Mouse (Mus musculus): ENCODE measurements around the gene Cdk10.
"Not testable (repeated sequence)": the region's sequence is repeated elsewhere in the genome, so short reads cannot be mapped to it uniquely, and the experiment has no call there.

Gene Cdk10

DNA sequence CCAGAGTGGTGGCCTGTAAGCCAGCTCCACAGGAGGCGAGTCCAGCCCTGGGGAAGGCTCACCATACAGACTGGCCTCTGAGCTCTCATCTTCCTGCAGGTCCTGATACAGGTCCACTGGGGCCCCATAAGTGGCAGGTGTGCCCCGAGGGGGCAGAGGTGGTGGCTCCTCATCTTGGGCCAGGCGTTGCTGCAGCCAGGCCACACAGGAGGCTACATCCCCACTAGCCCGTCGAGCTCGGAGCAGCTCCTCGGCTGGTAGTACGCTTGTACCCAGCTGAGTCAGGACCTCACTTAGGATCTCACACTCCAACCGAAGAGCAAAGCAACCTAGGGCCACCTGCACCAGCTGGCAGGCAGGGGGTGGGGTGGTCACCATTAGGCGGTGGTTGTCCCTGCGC, 9.1 kb downstream of the Cdk10 start:
- no peak for DNase-seq

GRCm38 (mm10) chr8:123234918-123235519, 10.4 kb downstream of the Cdk10 start:
- DNase-seq, result peak; percentile 90

DNA sequence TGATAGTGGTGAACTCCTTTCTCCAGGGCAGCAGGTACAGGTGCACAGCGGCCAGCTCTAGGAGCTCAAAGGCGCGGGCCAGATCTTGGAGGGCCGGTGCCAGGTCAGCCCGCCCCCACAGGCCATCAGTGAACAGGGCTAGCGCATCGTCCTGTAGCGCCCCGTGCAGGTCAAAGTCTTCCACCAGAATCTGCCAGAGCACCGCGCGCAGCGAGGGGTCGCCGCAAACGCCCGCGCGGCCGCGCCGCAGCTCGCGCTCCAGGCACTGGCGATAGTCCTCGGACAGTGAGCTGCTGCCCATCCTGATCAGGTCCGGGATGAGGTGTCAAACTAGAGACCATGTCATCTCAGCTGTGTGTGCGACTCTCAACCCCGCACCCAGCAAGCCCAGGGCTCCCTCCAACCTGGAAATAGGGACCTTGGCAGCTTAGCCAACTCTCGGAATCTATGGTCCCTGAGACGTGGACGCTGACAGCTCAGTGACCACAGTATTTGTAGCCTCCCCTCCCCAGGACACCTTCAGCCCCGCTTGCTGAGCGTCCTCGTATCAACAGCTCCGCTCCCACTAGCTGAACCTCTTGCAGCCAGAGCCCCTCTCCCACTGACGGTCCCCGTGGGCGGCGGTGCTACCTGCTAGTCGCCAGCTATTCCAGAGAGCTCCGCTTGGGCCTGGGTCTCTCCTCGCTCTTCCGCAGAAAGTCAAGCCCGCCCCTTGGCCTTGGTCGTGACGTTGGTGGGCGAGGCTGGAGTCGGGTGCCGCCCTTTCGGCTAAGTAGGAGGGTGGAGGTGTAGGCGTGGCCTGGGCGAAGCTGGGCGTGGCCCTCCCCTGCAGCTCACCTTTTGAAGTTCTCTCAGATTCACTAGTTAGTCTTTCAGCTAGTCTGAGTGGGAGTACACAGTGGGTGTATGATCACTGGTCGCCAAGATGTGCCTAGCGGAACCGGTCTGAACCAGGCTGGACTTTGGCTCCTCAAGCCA, 11.2 kb downstream of the Cdk10 start, which contains the start of gene Spata2l:
Spata2l (minus strand) TSS at position 714 of the 978 bp plus-strand sequence.
- DNase-seq, result peak; percentile 92

DNA sequence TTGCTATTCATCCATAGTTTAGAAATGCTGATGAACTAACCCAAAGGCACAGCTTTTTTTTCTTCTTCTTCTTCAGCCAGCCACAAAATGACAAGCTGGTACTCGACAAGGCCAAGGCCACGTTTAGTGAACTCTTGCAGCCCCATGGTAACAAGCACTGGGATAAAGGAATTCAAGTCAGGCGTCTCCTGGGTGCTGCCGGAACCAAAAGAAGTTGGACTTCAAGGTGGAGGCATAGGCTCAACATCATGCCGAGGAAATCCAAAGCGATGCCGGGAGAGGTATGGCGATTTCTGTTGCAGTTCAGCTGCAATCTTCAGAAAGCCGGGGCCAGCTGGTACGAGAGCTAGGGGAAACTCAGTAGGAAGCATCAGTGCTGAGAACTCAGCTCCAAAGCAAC, 14.8 kb downstream of the Cdk10 start:
- no peak for DNase-seq

GRCm38 (mm10) chr8:123242107-123242923, 17.7 kb downstream of the Cdk10 start:
- no peak for DNase-seq

DNA sequence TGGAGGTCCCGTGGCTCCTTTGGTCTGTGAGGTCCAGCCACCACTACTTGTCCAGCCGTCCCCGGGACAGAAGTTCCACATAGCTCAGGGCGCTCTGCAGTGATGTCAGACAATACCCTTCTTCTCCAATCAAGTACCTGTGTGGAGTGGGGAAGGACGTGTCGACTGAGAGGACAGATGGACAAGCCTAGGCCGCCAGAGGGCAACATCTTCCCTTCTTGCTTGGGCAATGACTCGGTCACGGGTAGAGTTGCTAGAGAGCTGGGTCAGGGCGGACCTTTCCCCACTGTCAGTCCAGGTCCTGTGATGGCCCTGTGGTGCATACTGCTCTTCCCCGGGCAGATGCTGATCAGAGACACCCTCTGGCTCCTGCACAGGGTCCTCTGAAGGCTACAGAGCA, 18.4 kb downstream of the Cdk10 start:
- DNase-seq, result no peak

GRCm38 (mm10) chr8:123244382-123244781, 19.7 kb downstream of the Cdk10 start:
- no peak for DNase-seq

DNA sequence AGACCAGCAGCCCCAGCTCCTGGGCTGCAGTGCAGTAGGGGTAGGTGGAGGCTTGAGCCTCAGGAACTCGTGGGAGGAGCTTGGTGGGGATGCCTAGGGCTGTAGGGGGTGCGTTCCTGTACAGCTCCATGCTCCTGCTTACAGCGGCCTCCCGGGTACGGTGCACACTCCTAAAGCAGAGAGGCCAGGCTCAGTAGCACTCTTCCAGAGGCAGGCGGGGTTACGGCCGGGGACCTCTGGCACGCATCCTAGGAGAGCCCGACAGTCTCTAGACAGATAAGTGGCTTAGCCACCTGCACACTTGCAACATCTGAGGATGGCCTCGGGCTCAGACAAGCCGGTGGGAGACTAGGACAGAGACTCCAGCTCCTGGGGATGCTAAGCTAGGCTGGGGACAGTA, 20.9 kb downstream of the Cdk10 start:
- no peak for DNase-seq

DNA sequence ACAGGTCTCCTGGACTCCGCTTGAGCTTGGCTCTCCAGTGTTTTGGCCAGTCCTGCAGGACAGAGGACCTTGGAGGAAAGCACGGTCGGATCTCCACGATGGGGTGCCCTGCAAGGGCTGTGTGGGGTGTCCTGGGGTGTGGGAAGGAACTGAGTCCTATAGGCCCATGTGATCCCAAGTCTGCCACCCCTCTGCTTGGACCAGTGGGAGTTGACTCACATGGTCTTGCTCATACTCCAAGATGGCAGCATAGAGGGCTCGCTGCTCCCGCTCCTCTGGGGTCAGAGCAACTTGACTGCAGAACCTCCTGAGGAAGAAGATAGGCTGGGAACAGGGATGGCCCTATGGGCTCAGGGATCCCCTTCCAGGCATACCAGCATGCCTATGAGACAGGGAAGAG, 23.1 kb downstream of the Cdk10 start:
- no peak for DNase-seq

- no peak for DNase-seq
Measured at GRCm38 (mm10) chr8:123248596-123248995, 24.0 kb downstream of the Cdk10 start.

DNA sequence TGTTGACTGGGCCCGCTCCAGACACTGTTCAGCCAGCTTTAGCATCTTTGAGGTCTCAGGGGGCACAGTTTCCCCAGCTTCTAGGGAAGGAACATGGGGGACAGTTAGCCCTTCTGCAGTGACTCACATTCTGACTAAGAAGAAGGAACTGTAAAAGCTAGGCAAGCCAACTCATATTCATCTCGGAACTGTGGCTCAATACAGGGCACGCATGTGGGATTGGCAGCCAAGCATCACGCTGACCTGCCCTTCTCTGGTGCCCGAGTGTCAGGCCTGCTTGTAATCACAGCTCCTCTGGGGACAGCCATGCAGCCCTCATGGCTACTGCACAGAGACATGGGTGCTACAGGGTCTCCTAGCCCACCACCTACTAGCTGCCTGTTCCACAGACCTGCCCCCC, 26.3 kb downstream of the Cdk10 start:
- DNase-seq, result no peak

GRCm38 (mm10) chr8:123252925-123253324, 28.3 kb downstream of the Cdk10 start:
- DNase-seq, result no peak

- DNase-seq, result no peak
Measured at GRCm38 (mm10) chr8:123253451-123254098, 28.9 kb downstream of the Cdk10 start.

DNA sequence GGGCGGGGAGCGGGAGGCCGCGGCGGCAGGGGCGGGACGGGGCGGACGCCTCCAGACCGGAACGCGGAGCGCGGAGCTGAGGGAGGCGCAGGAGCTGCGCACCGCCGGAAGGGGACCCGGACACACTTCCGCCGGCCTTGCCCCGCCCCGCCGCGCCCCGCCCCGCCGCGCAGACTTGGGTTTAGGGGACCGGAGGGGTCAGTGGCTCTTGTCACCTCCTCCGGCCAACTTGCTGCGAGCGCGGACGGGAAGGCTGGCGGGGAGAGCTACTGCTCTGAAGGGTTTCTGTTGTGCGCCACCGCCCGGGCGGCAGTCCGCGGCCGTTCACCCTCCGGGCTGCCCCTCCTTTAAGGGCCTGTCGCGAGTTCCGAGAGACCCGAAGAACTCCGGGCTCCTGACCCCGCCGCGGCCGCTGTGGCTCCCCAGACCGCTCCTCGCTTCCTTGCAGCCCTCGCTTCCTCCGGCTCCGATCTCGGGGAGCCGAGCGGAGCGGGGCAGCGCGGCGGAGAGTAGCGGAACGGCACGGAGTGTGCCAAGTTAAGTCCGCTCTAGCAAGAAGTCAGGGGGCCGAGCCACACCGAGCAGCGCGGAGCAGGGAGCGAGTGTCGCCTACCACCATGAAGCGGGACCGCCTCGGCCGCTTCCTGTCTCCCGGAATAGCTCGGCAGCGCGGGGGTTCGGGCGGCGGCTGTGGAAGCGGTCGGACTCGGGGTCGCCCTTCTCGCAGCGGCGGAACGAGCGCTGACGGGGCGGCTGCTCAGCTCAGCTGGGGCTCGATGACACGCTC, 29.6 kb downstream of the Cdk10 start, which contains the start of the genes Zfp276 and Vps9d1:
Zfp276 (plus strand) TSS at position 97 of the 787 bp plus-strand sequence.
Vps9d1 (minus strand) TSS at position 250 of the 787 bp plus-strand sequence.
- peak; percentile 80 for DNase-seq

DNA sequence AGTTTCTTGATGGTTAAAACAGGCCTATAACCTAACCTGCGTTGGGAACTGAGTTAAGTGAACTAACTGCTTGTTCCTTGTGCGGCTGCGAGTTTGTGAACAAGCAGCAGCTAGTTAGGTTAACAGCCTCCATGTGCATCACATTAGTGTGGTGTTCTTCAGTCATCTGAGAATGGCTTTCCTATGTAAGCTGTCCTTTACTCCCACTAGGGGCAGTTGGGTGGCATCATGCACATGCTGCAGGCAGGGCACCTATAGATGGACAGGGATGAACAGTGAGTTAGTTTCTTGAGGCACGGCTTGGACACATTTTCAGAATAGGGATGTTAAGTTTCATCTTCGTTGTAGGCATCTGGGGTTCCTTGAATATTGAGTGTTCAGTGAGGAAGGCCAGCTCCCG, 30.5 kb downstream of the Cdk10 start:
- no peak for DNase-seq

DNA sequence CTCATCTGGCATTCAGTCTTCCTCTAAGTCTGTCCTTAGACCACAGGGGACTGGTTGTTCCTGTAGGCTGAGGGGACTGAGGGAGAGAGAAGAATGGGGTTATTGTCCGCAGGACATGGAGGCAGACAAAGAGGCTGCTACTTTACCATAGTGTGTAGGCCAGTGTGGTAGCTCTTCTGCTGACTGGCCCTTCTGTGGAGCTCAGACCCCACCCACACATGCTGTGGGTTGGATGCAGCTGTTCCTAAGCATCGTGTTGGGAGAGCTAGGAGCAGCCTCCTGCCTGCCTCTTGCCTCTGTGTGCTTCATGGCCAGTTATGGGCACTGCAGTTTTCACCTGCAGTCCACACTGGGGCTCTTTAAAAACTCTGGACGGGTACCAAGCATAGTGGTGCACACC, 32.5 kb downstream of the Cdk10 start:
- peak; percentile 77 for DNase-seq

DNA sequence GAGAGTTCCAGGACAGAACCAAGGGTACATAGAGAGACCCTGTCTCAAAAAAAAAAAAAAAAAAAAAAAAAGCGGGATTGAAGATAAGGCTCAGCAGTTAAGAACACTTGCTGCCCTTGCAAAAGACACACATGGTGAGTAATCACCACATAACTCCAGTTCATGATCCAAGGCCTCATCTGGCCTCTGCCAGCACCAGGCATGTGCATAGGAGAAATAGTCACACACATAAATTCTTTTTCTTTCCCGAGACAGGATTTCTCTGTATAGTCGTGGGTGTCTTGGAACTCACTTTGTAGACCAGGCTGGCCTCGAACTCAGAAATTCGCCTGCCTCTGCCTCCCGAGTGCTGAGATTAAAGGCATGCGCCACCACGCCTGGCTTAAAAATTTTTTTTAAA, 33.0 kb downstream of the Cdk10 start:
- DNase-seq, result not testable (repeated sequence)

DNA sequence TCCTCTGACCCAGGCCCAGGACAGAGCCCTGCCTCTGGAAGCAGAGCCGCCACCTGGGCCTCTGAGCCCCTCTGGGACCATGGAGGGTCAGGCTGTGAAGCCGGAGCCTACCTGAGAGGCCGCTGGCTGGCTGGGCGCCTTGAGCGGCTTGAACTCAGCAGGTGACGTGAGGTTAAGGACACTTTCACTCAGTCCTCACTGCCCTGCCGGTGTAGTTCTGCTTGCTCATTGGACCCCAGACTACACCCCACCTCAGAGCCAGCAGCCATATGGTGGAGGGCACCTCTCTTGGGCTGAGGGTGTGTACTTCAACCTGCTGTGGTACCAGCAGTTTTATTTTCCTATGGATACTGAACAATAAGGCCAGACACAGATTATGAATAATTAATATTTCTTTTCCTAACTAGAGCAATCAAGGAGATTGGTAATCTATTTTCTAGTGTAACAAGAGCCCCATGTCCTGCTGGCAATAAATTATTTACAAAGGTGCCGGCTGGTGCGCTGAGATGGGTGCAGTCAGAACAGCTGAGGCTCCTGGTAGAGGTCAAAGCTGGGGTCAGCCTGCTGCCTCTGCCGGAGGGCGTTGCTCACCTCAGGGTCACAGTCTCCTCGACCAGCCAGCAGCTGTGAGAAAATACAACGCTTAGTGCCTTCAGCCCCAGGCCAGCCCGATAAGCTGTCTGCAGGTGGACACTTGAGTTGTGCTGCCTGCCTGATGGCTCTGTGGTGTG, 43.4 kb downstream of the Cdk10 start:
- DNase-seq, result no peak

DNA sequence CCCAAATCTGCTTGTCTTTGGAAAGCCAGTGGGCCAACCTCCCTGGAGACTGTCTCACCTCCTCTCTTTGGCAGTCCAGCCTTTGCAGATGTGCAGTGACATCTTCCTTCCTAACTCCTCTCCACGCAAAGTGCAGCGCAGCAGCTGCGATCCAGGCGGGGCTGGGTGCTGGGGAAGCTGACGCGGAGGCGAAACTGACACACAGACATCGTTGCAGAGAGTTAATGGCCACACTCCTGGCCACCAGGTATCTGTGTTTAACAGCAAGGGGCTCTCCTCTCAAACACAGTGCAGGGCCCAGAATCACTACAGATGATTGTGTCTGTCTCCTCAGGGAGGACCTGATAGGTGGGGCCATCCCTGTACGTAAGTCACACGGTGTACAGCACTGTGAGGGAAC, 46.5 kb downstream of the Cdk10 start:
- no peak for DNase-seq

GRCm38 (mm10) chr8:123271901-123272300, 47.3 kb downstream of the Cdk10 start:
- DNase-seq, result no peak

DNA sequence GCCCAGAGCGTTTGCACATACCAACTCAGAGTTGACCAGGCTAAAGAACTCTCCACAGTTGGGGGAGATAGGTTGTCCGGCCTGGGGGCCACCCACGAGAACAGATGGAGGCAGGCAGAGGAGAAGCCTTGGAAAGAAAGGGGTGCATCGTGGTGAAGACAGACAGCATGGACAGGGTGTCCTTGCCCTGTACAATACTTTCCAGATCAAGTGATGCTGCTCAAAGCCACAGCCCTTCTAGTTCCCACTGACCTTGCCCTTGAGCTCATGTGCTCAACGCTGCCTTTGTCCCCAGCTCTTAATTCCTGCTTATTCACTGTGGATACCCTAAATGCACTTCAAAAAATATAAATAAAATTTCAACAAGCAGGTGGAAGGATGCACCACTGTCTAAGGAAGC, 49.8 kb downstream of the Cdk10 start:
- DNase-seq, result no peak
